Mouse (Mus musculus) retina, adult 2 months (tissue): ENCODE measurements at regions not wholly inside any gene's neighbourhood (a gene's known extent, or its start where the extent isn't known, plus 50 kb on each side); places are given as distances from the start of the nearest gene placed in this dataset.
"Not testable (repeated sequence)": the region's sequence is repeated elsewhere in the genome, so short reads cannot be mapped to it uniquely, and the experiment has no call there.

Experiments
- DNase-seq: peaks from one replicate; pipeline ENCODE4 v3.0.0-alpha.2; 2012; ENCODE audit warnings: low read depth, low spot score

DNA sequence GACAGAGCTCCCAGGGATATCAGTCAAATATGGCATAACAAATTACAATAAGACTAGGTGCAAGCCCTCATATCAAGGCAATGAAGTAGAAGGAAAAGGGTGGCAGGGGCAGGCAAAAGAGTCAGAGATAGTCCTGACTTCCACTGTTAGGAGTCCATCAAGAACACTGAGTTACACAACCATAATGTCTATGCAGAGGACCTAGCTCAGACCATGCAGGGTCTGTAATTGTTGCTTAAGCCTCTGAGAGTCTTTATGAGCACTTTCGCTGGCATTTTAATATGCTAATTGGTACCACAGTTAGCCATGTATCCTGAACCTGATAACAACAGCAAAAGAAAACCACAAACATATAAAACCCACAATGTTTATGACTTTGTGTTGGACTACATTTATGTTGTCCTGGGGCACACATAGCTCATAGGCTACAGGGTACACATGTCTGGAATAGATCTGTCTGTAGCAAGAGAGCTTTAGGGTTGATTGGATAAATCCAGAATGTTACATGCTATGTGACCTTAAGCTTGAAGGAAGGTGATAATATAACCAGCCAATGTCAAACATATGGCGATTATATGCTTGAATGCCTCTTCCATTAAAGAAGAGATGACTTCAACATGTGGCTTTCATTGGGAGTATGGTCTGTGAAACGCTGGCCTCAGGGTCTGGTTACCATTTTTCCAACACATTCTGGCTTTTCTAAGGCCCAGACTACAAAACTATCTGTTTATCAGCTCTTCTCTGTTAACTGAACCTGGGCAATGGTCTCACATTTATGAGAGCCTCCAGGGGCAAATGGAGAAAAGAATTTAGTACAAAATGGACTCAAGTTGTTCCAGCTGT is 836.6 kb downstream of the Gm9195 start:
- DNase-seq, result no peak

DNA sequence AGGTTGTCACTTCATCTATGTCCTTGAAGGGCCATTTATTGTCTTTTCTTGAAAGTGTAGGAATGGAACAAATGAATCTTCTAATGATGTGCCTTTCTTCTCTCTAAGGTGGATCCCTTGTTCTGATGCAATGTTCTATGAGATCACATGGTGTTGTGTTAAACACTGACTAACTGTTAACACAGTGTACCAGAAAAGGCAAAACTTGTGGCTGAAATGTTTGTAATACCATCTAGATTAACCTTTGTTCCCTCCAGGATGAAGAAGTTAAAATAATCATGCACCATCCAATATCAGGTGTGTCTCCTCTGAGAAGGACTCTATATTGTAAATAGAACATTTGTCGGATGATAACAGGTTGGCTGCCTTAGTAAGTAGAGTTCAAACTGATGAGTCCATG is 849.1 kb downstream of the Gm9195 start:
- no peak for DNase-seq

DNA sequence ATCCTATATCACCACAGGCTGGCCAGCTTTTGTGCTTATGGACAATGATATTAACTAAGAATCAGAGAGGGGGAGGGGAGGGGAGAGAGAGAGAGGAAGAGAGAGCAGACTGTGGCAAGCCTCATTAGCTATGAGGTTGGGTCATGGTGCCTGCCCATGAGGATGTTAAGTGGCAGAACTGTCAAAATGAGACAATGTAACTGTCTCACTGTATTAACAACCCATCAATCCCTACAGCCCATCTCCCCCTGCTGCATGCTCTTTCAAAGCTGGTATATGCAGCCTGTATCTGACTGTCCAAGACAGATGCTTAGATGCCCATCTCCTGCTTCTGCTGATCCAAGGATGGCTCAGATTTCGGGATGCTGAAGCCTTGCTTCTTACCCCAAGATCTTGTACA is 852.6 kb downstream of the Gm9195 start:
- DNase-seq, result no peak

DNA sequence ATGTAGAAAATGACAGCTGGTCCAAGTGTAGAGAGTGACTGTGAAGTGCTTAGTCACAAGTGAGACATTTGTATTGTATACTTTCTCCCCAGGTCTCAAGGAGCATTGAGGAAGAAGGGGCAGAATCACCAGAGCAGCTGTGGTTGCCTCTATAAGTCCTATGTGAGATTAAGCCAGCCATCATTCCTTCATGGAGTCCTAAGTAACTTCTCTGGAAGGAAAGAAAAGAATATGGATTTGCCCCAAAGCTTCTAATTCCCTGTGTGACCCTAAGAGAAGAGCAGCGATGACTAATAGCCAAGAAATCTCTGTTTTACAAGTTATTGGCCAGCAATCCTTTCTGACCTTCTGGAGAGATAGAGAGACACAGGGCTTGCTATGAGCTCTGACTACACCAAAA is 856.5 kb downstream of the Gm9195 start:
- no peak for DNase-seq

DNA sequence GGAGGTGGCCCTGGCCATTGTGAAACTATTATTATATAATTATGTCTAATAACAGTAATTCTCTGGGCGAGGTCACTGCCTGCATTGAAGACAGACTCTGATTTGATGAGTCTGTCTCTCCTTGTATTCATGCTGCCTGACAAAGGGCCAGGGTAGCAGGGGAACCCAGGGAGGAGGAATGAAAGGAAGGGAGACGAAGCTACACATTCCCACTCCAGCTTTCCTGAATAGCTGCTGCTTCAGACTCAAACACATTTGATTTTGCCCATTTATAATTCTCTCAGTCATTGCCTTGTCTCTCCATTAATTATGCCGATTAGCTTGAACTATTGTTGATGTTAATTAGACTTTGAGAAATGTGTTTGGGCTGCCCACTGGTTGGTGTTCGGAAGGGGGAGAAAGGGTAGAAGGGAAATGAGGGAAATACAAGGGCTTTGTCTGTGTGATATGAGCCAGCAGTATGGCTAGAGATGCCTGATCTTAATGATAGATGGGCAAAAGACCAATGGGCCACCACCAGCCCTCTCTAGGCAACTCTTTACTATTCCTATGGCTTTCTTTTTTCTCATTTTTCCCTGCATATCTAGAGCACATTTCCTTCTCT is 881.8 kb downstream of the Gm9195 start:
- DNase-seq, result no peak

DNA sequence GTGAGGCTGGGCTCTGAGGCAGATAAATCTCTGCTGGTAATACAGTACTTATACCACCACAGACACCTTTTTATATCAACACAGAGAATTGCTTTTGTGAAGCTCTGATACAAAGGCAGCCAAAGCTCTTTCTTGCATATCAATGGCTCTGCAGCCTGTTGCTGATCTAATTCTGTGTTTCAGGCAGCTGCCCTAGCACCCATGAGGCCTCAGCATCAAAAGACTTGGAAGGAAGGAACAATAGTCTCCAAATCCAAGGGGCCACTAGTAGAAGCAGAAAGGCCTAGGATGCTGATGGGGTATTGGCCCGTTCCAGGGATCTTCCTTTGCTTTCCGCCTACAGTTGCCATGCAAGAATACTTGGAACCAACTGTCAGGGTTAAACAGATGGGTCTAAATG is 887.9 kb downstream of the Gm9195 start:
- no peak for DNase-seq

DNA sequence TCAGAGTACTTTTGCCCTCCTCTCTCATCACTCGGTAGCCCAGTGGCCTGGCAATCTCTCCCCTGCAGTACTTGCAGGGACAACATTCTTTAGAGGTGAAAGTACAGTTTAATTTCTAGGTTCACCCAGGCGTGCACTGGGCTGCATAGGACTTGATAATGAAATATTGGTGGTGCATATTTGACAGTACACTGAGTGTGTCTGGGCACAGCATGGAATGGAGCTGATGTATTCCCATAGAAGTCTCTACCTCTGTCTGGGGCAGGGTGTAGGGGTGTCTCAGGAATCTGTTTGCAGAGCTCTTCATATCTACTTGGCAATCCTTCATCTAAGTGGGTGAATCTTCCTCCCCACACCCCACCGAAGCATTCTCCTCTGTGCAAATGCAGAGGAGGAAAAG is 893.8 kb downstream of the Gm9195 start:
- DNase-seq, result no peak

DNA sequence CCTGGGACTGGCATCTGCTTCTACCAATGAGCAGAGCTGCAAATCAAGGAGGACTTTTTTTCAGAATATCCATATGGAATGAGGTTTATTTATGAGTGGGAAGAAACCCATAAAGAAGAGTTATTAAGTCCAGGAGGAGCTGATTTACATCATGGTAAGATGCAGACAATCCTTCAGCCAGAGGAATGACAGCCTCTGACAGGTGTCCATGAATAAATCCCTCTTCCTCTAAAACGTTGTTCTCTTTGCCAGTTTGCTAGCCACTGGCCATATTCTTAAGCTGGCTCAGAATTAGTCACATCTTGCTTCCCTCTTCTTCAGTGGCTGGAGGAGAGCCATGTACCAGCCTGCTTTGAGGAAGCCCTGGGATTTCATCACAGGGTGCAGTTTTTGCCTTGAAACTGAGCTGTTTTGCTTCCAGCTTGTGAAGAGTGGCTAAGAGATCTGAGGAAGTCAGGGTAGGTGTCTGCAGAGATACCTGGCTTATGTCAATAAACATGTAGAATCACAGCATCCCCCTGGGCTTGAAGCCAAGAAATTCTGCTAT is 902.9 kb downstream of the Gm9195 start:
- DNase-seq, result no peak

DNA sequence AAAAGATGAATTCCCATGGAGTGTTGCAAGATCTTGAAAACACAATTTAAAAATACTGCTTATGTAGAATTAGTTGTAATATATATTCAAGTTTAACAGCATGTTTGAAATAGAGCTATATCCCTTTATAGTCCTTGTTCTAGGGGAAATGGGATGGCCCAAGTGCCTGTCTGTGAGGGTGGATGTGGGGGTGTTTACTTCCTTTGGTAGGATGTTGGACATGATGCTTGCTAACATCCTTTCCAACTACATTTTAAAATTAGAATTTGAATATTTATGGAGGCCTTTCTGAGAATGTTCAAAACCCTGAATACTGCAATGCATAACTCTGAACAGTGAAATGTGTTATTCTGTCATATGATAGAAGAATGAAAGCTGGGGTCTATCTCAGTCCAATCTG is 903.6 kb downstream of the Gm9195 start:
- DNase-seq, result no peak

DNA sequence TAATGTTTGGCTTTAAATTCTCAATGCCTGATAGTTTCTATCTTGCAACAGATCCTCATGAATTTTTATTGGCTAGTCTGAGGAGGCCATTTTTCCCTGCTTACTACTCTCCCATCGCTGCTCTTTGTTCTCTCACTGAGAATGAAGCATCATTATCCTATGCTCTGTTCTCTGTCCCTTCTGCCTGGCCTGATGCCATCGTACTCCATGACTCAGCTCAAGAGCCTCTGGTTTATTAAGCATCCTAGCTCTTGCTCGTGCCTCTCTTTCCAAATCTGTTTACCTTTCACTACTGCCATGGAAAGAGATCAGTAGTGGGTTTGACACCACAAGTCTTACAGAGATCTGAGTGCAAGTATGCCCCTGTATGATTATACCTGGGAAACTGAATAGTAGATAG is 926.8 kb downstream of the Gm9195 start:
- no peak for DNase-seq

DNA sequence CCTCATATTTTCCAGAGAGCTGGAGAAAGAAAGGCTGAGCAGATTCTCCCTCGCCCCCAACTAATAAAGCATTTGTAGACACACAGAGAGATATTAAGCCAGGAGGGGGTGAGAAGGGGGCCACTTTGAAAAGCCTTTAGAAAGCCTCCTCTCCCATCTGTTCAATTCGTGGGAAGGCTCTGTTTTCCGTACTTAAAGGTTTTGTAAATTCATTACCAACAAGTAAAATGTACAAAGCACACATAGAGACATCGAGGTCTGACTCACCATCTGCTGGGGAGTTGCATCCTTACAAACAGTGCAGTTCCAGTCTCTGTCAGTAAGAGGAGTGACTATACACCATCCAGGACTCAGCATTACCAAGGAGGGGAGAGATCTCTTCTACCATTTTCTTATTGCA is 929.7 kb downstream of the Gm9195 start:
- no peak for DNase-seq

DNA sequence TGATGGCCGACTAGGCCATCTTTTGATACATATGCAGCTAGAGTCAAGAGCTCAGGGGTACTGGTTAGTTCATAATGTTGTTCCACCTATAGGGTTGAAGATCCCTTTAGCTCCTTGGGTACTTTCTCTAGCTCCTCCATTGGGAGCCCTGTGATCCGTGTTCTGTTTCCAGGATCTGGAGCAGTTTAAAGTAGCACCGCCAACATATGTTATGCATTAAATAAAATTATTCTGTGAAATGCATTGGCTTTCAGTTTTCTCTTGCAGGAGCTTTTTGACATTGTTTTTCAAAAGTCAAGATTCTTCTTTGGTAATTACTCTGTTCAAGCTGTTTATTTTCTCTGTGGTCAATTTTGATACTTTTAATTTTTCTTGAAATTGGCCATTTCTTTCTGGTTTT is 937.3 kb downstream of the Gm9195 start:
- DNase-seq, result not testable (repeated sequence)

DNA sequence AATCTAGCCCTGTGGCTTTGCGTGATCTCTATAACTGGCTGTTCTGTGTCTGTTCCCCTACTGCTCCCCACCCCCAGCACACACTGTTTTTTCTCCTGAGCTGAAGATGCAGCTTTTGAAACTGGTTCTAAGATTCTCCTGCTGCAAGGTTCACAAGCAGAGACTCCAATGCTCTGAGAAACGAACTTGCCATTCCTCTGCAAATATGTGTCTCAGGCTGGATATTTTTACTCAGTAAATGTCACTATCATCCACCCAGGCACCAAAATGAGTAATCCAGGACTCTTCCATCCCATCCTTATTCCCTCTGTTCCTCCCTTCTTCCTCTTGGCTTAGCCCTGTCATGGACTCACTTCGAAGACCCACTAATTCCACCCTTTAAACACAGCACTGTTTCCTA is 943.9 kb upstream of the Fam160b2 start:
- DNase-seq, result no peak

DNA sequence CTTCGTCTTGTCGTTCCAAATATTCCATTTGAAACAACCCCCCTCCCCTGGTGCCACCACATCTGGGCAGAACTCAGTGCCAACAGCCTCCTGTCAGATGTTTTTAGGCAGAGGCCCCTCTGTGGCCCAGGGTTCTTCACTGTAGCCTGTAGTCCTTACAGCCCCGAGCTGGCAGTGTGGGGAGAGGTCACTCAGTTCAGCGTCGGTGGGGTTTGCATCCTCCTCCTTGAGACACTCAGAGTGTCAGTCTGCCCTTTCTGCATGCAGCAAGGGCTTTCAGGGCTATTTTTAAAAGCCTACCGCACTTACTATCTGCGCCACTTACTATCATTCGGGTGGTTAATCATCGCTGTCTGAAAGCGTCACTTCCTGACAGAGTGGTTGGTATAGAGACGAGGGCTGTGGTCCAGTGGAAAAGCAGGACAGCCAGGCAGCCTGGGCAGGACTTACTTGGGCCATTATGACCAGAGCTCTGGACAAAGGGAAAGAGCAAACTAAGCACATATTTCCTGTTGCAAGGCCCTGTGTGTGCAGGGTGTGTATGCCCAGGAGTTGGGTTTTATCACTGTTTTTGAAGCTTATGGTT is 932.5 kb upstream of the Fam160b2 start:
- DNase-seq, result no peak

DNA sequence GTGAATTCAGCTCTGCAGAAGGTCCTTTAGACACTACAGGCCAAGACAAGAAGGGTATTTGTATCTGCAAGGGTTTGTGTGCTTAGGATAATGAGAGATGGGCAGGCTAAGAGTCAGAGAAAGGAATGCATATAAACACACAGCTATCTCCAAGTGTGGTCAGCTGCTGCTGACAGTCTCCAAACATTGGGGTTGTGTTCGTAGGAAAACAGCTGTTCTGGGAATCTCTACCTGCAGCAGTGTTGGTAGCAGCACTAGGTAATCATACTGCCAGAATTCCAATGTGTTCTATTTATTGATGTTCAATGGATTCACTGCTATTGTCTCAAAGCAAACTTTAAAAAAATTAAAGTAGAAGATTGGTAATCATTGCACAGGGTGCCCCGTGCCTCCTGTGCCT is 931.7 kb upstream of the Fam160b2 start:
- no peak for DNase-seq

DNA sequence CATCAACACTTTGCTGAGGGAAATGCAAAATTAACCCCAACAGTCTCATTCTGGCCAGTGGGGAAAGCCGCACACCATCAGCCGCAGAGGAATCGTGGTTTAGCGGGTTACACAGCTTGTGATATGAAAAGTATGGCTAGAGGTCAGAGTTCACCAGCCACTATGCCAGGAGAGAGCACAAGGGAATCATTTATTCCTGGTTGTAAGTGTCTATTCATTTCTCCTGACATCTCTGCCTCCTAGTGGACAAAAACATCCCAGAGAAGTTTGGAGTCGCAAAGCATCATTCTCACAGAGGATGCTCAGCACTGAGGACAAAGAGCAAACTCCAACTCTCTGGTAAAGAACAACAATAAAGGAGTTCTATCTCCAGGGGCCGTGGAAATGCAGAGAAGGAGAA is 930.8 kb upstream of the Fam160b2 start:
- DNase-seq, result no peak

DNA sequence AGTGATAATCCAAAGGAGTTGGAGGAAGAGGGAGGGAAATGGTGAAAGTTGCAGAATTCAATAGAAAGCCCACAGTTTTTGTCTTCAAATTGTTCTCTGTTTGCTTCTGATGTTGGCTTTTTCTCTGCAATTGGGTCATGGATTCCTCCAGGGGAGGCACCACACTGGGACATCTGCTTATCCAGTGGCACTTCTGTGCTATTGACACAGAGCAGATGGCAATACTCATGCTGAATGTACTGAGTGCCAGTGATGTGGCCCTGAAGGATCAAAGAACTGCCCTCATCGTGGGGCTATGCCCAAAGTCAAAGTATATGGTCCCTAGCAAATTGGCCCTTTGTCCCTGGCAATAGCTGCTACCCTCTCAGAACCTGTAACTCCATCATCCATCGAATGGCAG is 918.9 kb upstream of the Fam160b2 start:
- DNase-seq, result no peak

DNA sequence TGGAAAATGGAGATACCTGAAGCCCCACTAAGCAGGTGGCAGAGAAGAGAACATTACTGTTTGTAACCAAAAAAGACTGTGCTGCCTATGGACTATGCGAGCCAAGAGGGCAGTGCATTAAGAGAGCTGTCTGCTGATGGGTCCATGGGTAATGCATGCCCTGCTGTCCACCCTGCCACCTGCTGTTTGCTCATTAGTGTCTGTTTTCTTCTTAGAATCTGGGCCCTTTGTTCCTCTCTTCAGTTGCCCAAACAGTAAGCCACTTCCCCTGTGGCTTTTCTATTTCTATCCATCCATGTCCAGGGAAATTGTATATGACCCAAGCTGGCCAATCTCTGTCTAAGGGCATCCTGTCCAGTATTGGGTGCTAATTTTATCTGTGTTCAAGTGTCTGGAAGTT is 901.2 kb upstream of the Fam160b2 start:
- no peak for DNase-seq

DNA sequence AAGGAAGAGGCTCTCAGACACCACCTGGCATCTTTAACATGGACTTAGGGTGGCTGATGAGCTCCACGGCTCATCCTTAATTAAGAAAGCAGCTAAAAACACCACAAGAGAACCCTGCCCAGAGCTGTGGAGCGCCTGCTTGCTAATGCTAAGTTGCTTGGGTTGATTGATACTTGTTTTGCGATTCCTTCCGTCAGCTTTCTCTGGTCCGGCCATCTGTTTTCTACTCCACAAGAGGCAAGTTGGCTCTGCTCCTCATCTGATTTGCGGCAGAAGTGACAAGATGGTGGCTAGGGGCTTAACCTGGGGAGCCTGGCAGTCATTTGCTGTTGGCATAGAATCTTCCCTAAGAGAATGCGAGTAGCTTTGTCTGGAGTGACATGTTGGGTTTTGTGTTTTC is 891.6 kb upstream of the Fam160b2 start:
- DNase-seq, result no peak

DNA sequence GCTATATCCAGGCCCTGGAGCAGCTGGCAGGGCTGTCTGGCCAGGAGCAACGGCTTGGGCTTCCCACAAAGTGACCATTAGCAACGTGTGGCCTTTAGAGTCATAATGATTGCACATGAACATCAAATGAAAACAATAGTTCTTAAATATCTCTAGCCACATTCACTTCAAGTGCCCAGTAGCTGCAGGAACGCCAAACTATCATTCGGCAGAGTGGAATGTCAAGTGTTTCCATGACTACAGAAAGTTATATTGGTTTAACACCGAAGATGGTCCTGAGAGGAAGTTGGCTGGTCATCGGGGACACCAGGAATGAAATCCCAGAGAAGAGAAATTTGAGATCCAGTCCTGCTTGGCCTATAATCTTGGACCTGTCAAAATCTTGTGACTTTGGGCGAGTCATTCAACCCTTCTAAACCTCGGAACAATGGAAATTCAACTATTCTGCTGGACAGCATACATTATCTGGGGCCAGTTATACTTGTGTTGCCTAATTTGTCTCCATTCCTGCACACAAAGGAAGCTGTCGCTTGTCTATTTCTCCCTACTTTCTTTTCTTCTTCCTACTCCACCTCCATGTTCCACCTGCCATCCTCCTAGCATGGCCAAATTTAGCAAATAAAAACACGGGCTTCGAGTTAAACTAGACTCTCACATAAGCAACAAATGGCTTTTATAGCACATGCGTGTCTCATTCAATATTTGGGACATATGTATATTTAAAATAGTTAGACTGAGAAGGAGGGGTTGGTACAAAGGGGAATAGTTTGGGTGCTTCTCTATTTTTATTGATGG is 886.7 kb upstream of the Fam160b2 start:
- no peak for DNase-seq

DNA sequence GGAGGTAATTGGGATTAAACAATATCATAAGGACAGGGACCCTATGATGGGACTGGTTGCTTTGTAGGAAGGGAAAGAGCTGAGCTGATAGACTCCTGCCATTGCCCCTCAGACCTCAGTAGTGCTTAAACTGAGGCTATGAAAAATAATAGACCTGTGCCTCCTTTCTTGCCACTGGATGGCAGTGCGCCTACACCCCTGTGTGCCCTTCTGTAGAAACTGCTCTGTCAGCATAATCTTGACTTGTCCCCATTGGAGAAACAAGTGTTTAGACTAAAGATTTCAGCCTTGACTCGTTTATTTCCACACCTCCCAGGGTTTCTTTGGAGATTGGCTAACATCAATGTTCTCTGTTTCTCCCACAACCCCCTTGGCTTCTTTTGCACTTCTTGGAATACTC is 876.0 kb upstream of the Fam160b2 start:
- no peak for DNase-seq

DNA sequence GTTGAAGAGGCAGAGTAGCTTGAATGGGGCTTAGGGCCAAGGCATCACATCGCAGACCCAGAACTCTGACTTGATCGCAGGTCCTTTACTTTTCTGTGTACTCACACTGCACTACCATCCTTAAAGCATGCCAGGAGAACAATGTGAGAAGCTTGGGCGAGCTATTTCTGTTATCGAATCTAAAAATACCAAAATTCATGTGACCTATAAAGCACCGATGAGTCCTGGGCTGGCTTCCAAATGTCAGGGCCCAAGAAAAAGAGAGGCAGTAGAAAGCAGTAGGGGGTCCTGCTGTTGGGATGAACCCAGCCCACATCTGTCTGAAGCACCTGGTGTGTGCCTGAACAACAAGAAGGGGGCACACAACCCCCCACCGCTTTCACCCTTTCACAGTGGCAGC is 874.3 kb upstream of the Fam160b2 start:
- no peak for DNase-seq
